Mouse (Mus musculus): ENCODE measurements around the gene Rbm17. TPM values are rescaled to one million over a fixed set of nuclear protein-coding genes. Genes with fewer than 3 reads are reported as not detected.

Gene Rbm17
- polyA plus RNA-seq (2015; fragmentation: Nextera tagmentation; extraction: Ambion mirVana), result 172 TPM in 2 replicates

- Histone ChIP-seq H3K36me3 (peaks cover 16% of the 10 kb centered on the region), H3K9ac (peak within 1 kb of the TSS; percentile 97), H3K9me3 (no peaks in the 10 kb centered on the region), H3K27ac (peak within 1 kb of the TSS; percentile 49), H3K4me2 (replicated peaks) (peak within 1 kb of the TSS; percentile 90), H3K27me3 (no peaks in the 10 kb centered on the region), H3K4me3 (peak within 1 kb of the TSS; percentile 96), H3K4me1 (peaks cover 13% of the 10 kb centered on the region)
- WGBS, result 80% methylated on average over 5 of the region's 5 CpGs
- no peak for ATAC-seq (ENCODE audit: low FRiP score, low read depth)
Measured at GRCm38 (mm10) chr2:11604053-11604452, at the start of gene Rbm17. Gene Rbm17 (minus strand): TSS chr2:11604153.

- H3K4me2 ChIP-seq (replicated peaks), result no peak overlapping the region
- H3K27ac ChIP-seq, result no peak overlapping the region
- H3K4me1 ChIP-seq, result no peaks in the 10 kb centered on the region
- ATAC-seq (ENCODE audit: low FRiP score, low read depth), result no peak
- H3K9me3 ChIP-seq, result no peaks in the 10 kb centered on the region
- H3K9ac ChIP-seq, result no peak overlapping the region
- no peaks in the 10 kb centered on the region for H3K27me3 ChIP-seq
- WGBS, result 50% methylated on average over 6 of the region's 6 CpGs
- H3K4me3 ChIP-seq, result no peak overlapping the region
- no peaks in the 10 kb centered on the region for H3K36me3 ChIP-seq
Measured at GRCm38 (mm10) chr2:11653330-11653729, 49.4 kb upstream of the Rbm17 start.

DNA sequence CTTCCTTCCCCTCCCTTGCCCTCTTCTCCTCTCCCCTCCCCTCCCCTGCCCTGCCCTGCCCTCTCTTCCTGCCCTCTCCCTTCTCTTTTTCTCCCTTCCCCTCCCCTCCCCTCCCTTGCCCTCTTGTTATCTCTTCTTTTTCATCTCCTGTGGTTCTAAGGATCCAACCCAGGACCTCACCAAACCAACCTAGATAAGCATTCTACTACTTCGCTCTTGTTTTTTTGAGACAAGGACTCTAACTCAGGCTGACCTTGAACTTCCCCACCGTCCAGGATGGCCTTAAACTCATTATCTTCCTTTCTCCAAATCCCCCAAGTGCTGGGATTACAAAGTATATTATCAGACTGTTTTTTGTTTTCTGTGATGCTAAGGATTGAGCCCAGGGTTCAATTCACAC is 48.8 kb upstream of the Rbm17 start:
- Histone ChIP-seq H3K4me2 (replicated peaks) (no peak overlapping the region), H3K4me3 (no peak overlapping the region), H3K36me3 (no peaks in the 10 kb centered on the region), H3K4me1 (no peaks in the 10 kb centered on the region), H3K27ac (no peak overlapping the region), H3K9ac (no peak overlapping the region), H3K27me3 (no peaks in the 10 kb centered on the region), H3K9me3 (no peaks in the 10 kb centered on the region)
- WGBS, result 78% methylated on average over 2 of the region's 2 CpGs
- no peak for ATAC-seq (ENCODE audit: low FRiP score, low read depth)

DNA sequence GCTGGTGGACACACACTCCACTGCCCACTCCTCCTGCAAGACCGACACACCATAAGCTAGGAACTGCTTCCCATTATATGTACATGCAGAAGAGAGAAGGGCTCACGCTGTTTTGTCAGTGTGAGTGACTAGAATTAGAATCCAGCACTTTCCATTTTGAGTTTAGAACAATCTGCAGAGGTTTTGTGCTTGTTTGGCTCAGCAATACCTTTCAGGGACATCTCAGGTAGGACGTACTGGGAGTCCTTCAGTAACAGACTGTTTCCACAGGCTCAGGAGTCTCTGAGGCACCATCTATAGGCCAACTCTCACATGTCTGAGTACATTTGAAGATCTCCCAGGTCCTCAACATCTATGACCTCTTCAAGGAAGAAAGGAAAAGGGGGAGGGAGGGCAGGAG is 48.2 kb upstream of the Rbm17 start:
- Histone ChIP-seq H3K9me3 (no peaks in the 10 kb centered on the region), H3K4me1 (no peaks in the 10 kb centered on the region), H3K4me3 (no peak overlapping the region), H3K9ac (no peak overlapping the region), H3K36me3 (no peaks in the 10 kb centered on the region), H3K4me2 (replicated peaks) (no peak overlapping the region), H3K27me3 (no peaks in the 10 kb centered on the region), H3K27ac (no peak overlapping the region)
- WGBS, result 80% methylated on average over 3 of the region's 3 CpGs
- no peak for ATAC-seq (ENCODE audit: low FRiP score, low read depth)

DNA sequence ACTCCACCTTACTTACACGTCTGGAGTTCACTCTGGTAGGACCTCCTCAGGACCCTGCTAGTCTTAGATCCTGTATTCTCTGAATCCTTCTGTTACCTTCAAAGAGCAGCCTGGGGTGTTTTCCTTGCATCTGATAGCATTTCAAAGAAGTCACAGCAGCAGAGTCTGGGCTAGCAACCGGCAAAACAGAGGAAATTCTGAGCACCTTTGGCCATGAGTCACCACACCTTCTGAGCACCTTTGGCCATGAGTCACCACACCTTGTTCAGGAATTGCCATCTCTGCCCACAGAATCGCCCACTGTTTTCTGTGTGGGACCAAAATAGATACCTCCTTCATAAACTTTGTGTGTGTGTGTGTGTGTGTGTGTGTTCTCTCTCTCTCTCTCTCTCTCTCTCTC is 47.5 kb upstream of the Rbm17 start:
- no peaks in the 10 kb centered on the region for H3K9me3 ChIP-seq
- no peak overlapping the region for H3K4me3 ChIP-seq
- H3K27ac ChIP-seq, result no peak overlapping the region
- H3K4me2 ChIP-seq (replicated peaks), result no peak overlapping the region
- H3K27me3 ChIP-seq, result no peaks in the 10 kb centered on the region
- ATAC-seq (ENCODE audit: low FRiP score, low read depth), result no peak
- no peaks in the 10 kb centered on the region for H3K4me1 ChIP-seq
- 54% methylated on average over 3 of the region's 3 CpGs for WGBS
- H3K9ac ChIP-seq, result no peak overlapping the region
- no peaks in the 10 kb centered on the region for H3K36me3 ChIP-seq

GRCm38 (mm10) chr2:11645297-11645696 is 41.3 kb upstream of the Rbm17 start:
- Histone ChIP-seq H3K27me3 (no peaks in the 10 kb centered on the region), H3K27ac (no peak overlapping the region), H3K36me3 (no peaks in the 10 kb centered on the region), H3K4me2 (replicated peaks) (no peak overlapping the region), H3K4me3 (no peak overlapping the region), H3K9me3 (no peaks in the 10 kb centered on the region), H3K9ac (no peak overlapping the region), H3K4me1 (no peaks in the 10 kb centered on the region)
- WGBS, result 79% methylated on average over 2 of the region's 2 CpGs
- no peak for ATAC-seq (ENCODE audit: low FRiP score, low read depth)

GRCm38 (mm10) chr2:11644057-11644456 is 40.1 kb upstream of the Rbm17 start:
- Histone ChIP-seq H3K27ac (no peak overlapping the region), H3K9me3 (no peaks in the 10 kb centered on the region), H3K4me2 (replicated peaks) (no peak overlapping the region), H3K4me3 (no peak overlapping the region), H3K9ac (no peak overlapping the region), H3K4me1 (no peaks in the 10 kb centered on the region), H3K36me3 (no peaks in the 10 kb centered on the region), H3K27me3 (no peaks in the 10 kb centered on the region)
- no peak for ATAC-seq (ENCODE audit: low FRiP score, low read depth)
- 87% methylated on average over 1 of the region's 1 CpGs for WGBS

DNA sequence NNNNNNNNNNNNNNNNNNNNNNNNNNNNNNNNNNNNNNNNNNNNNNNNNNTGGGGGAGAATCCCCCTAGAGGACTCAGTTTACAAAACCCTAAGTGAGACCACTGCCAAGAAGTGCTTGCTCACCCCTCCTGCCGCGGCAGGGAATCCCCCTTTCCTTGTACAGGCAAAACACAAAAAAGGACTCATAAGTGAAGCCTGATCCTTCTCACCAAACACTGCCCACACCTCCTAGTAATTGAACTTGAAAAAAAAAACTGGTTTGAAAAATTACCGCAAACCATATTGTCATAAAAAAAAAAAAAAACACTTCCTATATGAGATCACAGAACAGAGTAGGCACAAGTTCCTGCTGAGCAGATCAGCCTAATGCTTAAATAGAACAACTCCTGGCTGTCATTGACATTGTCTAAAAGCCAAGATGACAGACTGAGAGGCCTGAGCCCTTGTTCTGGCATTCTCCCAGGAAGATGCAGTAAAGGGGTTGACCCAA is 38.5 kb upstream of the Rbm17 start, which contains the start of gene Il2ra:
Gene Il2ra, plus strand, starts transcription at position 357 of the 491 bp plus-strand sequence.
- ATAC-seq (ENCODE audit: low FRiP score, low read depth), result no peak
- Histone ChIP-seq H3K4me3 (no peak within 1 kb of the TSS), H3K36me3 (no peaks in the 10 kb centered on the region), H3K4me2 (replicated peaks) (no peak within 1 kb of the TSS), H3K9me3 (no peaks in the 10 kb centered on the region), H3K27ac (no peak within 1 kb of the TSS), H3K9ac (no peak within 1 kb of the TSS), H3K27me3 (no peaks in the 10 kb centered on the region), H3K4me1 (no peaks in the 10 kb centered on the region)
- WGBS, result 79% methylated on average over 3 of the region's 3 CpGs

DNA sequence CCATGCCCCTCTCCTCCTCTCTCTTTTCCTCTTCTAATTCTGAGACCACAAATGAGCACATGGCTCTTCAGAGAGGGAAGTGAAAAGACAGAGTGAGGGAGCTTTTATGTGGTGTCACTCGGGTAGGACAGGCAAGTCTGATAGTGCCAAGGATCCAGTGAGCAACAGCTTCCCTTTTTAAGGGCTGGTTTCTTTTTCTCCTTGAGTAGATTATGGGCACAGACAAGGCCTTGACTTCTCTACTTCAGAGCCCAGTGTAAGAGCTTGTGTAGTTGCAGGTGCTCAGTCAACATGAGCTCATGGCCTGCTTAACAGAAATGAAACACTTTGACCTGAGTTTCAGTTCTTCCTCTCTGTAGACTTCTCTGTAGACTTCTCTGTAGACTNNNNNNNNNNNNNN is 33.2 kb upstream of the Rbm17 start:
- WGBS, result 77% methylated on average over 1 of the region's 1 CpGs
- no peak for ATAC-seq (ENCODE audit: low FRiP score, low read depth)
- Histone ChIP-seq H3K9me3 (no peaks in the 10 kb centered on the region), H3K4me3 (no peak overlapping the region), H3K4me2 (replicated peaks) (no peak overlapping the region), H3K36me3 (no peaks in the 10 kb centered on the region), H3K27ac (no peak overlapping the region), H3K9ac (no peak overlapping the region), H3K27me3 (no peaks in the 10 kb centered on the region), H3K4me1 (no peaks in the 10 kb centered on the region)

DNA sequence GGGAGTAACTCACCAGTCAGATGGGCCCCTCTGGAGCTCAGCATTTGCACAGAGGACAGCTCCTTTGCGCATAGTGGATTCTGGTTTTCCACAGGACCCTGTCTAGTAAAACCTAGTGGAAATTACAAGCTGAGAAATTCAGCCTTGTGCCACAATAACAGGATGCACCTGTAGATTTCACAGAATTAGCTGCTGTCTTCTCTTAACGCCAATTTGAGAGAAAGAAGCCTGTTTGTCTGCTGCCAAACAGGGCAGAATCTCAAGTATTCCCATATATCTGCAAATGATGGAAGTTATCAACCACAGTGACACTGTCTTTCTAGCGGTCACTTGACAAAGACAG is 32.2 kb upstream of the Rbm17 start:
- Histone ChIP-seq H3K9ac (no peak overlapping the region), H3K4me2 (replicated peaks) (no peak overlapping the region), H3K36me3 (no peaks in the 10 kb centered on the region), H3K9me3 (no peaks in the 10 kb centered on the region), H3K27me3 (no peaks in the 10 kb centered on the region), H3K4me3 (no peak overlapping the region), H3K4me1 (no peaks in the 10 kb centered on the region), H3K27ac (no peak overlapping the region)
- no peak for ATAC-seq (ENCODE audit: low FRiP score, low read depth)
- WGBS, result 72% methylated on average over 3 of the region's 3 CpGs

- no peak for ATAC-seq (ENCODE audit: low FRiP score, low read depth)
- Histone ChIP-seq H3K4me1 (no peaks in the 10 kb centered on the region), H3K9ac (no peak overlapping the region), H3K4me3 (no peak overlapping the region), H3K27ac (no peak overlapping the region), H3K27me3 (no peaks in the 10 kb centered on the region), H3K4me2 (replicated peaks) (no peak overlapping the region), H3K9me3 (no peaks in the 10 kb centered on the region), H3K36me3 (no peaks in the 10 kb centered on the region)
- 91% methylated on average over 5 of the region's 5 CpGs for WGBS
Measured at GRCm38 (mm10) chr2:11635471-11636137, 31.7 kb upstream of the Rbm17 start.

DNA sequence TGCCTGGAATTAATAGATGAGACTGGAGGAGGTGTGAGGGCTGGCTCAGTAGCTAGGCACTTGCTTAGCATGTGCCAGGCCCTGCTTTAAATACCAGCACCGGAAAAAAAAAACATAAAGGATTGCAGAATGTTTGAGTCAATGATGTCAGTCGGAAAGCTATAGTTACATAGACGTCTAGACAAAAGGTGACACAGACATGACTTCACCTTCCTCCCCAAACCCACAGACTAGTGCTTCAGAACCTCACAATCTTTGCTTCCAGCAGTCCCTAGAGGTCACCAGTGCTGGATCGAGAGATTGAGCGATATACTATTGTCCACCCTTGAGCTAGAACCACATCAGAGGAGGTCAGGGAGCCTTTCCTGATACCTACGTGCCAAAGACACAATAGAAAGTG is 31.1 kb upstream of the Rbm17 start:
- H3K27ac ChIP-seq, result no peak overlapping the region
- H3K27me3 ChIP-seq, result no peaks in the 10 kb centered on the region
- no peak overlapping the region for H3K9ac ChIP-seq
- ATAC-seq (ENCODE audit: low FRiP score, low read depth), result no peak
- 86% methylated on average over 6 of the region's 6 CpGs for WGBS
- H3K4me3 ChIP-seq, result no peak overlapping the region
- no peaks in the 10 kb centered on the region for H3K36me3 ChIP-seq
- H3K4me2 ChIP-seq (replicated peaks), result no peak overlapping the region
- H3K9me3 ChIP-seq, result no peaks in the 10 kb centered on the region
- H3K4me1 ChIP-seq, result no peaks in the 10 kb centered on the region

DNA sequence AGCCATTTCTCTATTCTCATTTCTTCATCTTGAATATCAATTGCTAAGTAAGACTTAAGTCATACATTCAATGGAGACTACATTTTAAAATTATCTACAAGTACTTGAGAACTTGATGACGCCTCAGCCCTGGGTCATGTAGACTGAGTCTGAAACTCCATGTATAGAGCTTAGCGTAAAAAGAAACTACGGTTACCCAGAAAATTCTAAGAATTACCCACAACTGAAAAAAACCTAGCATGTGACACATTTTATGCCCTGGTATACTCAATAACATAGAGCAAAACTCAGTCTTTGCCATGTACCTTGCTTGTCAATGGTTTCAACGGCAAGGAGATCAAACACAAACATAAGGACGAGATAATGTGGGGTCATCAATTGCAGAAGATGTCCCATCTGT is 21.9 kb upstream of the Rbm17 start, which contains the start of gene Gm17490:
Gene Gm17490, minus strand, starts transcription at position 375 of the 400 bp plus-strand sequence.
- no peak within 1 kb of the TSS for H3K4me2 ChIP-seq (replicated peaks)
- H3K4me1 ChIP-seq, result no peaks in the 10 kb centered on the region
- H3K36me3 ChIP-seq, result no peaks in the 10 kb centered on the region
- H3K9ac ChIP-seq, result no peak within 1 kb of the TSS
- no peak for ATAC-seq (ENCODE audit: low FRiP score, low read depth)
- WGBS, result 89% methylated on average over 5 of the region's 5 CpGs
- no peak within 1 kb of the TSS for H3K27ac ChIP-seq
- no peaks in the 10 kb centered on the region for H3K9me3 ChIP-seq
- no peak within 1 kb of the TSS for H3K4me3 ChIP-seq
- no peaks in the 10 kb centered on the region for H3K27me3 ChIP-seq

Data from limb, embryonic 13.5 days (tissue).